Mouse (Mus musculus): ENCODE results near the gene CT030661.1.
"Not testable (repeated sequence)": the region's sequence is repeated elsewhere in the genome, so short reads cannot be mapped to it uniquely, and the experiment has no call there.

GRCm38 (mm10) chr17:22361101-22361781 is 46.6 kb upstream of the CT030661.1 start, which contains the start of the genes Zfp944 and Zfp758:
- not testable (repeated sequence) for TF ChIP-seq CTCF (IDR thresholded peaks at IDR 0.05; ENCODE audit: low read depth, low read length); POLR2A (IDR thresholded peaks at IDR 0.05; ENCODE audit: insufficient read depth, low read length)

Measured in ES-Bruce4 (cell line).